Mouse (Mus musculus): ENCODE data around the gene Mapk14. TPM values are rescaled to one million over a fixed set of nuclear protein-coding genes. Genes with fewer than 3 reads are reported as not detected.
"Not testable (repeated sequence)": the region's sequence is repeated elsewhere in the genome, so short reads cannot be mapped to it uniquely, and the experiment has no call there.

The Mapk14 gene
- polyA plus RNA-seq, 1 experiment from 2014 or later: 23.6 TPM

GRCm38 (mm10) chr17:28717535-28717934 is 26.4 kb downstream of the Mapk14 start:
- 65% methylated on average over 3 of the region's 3 CpGs for WGBS
- H3K9me3 ChIP-seq (ENCODE audit: control insufficient read depth): no peaks in the 10 kb centered on the region
- no peak for ATAC-seq
- H3K4me2 ChIP-seq (replicated peaks; ENCODE audit: low read depth): no peak overlapping the region
- no peaks in the 10 kb centered on the region for H3K4me1 ChIP-seq (replicated peaks; ENCODE audit: control insufficient read depth, insufficient read depth, low read length)
- no peak overlapping the region for H3K9ac ChIP-seq (ENCODE audit: low read depth, low read length)
- no peak overlapping the region for H3K4me3 ChIP-seq (ENCODE audit: low read depth, low read length)
- no peaks in the 10 kb centered on the region for H3K27me3 ChIP-seq (replicated peaks; ENCODE audit: control insufficient read depth, insufficient read depth, low read length)
- no peak overlapping the region for H3K27ac ChIP-seq (ENCODE audit: low read depth, low read length)
- H3K36me3 ChIP-seq (ENCODE audit: control insufficient read depth, insufficient read depth): peaks cover 75% of the 10 kb centered on the region
- TF ChIP-seq CTCF (IDR thresholded peaks at IDR 0.05; ENCODE audit: low read depth): no peak

DNA sequence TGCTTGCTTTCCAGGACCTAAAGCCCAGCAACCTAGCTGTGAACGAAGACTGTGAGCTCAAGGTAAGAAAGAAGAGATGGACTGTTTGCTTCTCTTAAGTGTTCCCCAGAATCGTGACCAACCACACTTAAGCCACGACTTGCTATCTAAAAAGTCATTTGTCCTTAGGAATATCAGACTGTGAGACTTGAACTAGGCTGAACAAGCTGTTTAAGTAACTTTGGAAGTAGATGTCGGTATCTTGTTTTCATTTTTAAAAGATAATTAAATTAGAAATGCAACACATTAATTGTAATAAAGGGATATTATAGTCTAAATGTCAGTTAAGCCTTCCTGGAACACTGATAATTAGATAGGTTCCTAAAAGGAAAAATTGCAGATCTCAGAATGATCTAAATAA is 34.7 kb downstream of the Mapk14 start, which contains the start of gene AC170998.1:
Gene AC170998.1, plus strand, starts transcription at position 301 of the 400 bp plus-strand sequence.
- WGBS: 92% methylated on average over 4 of the region's 4 CpGs
- H3K27me3 ChIP-seq (replicated peaks; ENCODE audit: control insufficient read depth, insufficient read depth, low read length): no peaks in the 10 kb centered on the region
- H3K27ac ChIP-seq (ENCODE audit: low read depth, low read length): no peak within 1 kb of the TSS
- H3K36me3 ChIP-seq (ENCODE audit: control insufficient read depth, insufficient read depth): peaks cover 77% of the 10 kb centered on the region
- H3K9me3 ChIP-seq (ENCODE audit: control insufficient read depth): no peaks in the 10 kb centered on the region
- no peaks in the 10 kb centered on the region for H3K4me1 ChIP-seq (replicated peaks; ENCODE audit: control insufficient read depth, insufficient read depth, low read length)
- TF ChIP-seq CTCF (IDR thresholded peaks at IDR 0.05; ENCODE audit: low read depth): no peak
- H3K9ac ChIP-seq (ENCODE audit: low read depth, low read length): no peak within 1 kb of the TSS
- H3K4me3 ChIP-seq (ENCODE audit: low read depth, low read length): no peak within 1 kb of the TSS
- H3K4me2 ChIP-seq (replicated peaks; ENCODE audit: low read depth): no peak within 1 kb of the TSS
- no peak for ATAC-seq

DNA sequence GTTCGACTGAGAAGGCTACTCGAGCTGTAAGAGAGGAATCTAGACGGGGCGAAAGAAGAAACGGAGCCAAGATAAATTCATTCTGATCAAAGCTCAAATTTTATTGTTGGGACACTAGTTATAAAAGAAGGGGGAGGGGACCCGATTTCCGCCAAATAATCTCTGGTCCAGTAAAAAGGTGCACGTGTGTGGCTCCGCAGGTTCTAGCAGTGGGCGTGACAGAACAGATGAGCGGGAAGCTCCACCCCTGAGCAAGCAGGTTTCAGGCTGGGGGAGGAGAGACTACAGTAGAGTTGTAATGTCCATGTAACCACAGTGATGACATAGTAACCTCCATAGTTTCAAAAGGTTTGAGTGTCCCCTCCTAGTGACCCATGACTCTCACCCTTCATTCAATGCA is 36.4 kb downstream of the Mapk14 start:
- H3K9me3 ChIP-seq (ENCODE audit: control insufficient read depth); H3K27ac ChIP-seq (ENCODE audit: low read depth, low read length); H3K4me3 ChIP-seq (ENCODE audit: low read depth, low read length); H3K4me1 ChIP-seq (replicated peaks; ENCODE audit: control insufficient read depth, insufficient read depth, low read length); H3K27me3 ChIP-seq (replicated peaks; ENCODE audit: control insufficient read depth, insufficient read depth, low read length); ATAC-seq; H3K9ac ChIP-seq (ENCODE audit: low read depth, low read length); H3K4me2 ChIP-seq (replicated peaks; ENCODE audit: low read depth): not testable (repeated sequence)
- peaks cover 77% of the 10 kb centered on the region for H3K36me3 ChIP-seq (ENCODE audit: control insufficient read depth, insufficient read depth)
- 57% methylated on average over 11 of the region's 11 CpGs for WGBS

DNA sequence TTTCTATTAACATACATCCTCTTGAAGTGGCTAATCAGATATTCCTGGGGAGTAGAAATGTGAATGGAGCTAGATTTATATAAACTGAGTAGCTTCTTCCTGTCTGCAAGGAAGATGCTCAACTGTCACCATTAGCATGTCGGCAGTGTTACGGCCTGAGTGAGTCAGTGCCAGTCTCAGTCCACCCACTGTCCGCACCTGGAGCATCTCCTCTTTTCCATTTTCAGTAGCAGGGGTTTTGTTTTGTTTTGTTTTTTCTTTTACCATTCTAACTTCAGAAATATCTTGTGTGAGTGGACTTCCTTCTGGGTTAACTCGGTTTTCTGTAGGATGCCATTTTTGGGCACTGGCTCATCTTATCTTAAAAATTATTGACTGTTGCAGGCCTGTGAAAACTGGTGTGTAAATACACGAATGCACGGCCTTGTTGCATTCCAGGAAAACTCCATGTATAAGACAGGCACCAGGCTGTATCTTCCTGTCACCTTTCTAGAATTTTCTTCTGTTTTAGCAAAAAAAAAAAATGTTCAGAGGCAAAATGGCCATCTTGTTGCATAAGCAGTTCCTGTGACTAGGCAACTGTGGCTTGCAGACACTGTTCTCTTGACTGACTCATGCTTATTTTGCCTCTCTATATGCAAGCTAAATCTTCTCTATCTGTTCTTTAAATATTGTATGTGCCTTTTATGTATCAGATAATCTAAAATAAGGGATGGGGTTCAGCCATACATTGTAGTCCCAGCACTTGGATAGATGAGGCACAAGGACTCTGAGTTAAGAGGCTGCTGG is 44.4 kb downstream of the Mapk14 start:
- TF ChIP-seq CTCF (IDR thresholded peaks at IDR 0.05; ENCODE audit: low read depth): no peak
- peaks cover 62% of the 10 kb centered on the region for H3K36me3 ChIP-seq (ENCODE audit: control insufficient read depth, insufficient read depth)
- 80% methylated on average over 6 of the region's 6 CpGs for WGBS
- no peak overlapping the region for H3K4me2 ChIP-seq (replicated peaks; ENCODE audit: low read depth)
- no peaks in the 10 kb centered on the region for H3K27me3 ChIP-seq (replicated peaks; ENCODE audit: control insufficient read depth, insufficient read depth, low read length)
- ATAC-seq: no peak
- no peaks in the 10 kb centered on the region for H3K9me3 ChIP-seq (ENCODE audit: control insufficient read depth)
- no peak overlapping the region for H3K27ac ChIP-seq (ENCODE audit: low read depth, low read length)
- no peak overlapping the region for H3K9ac ChIP-seq (ENCODE audit: low read depth, low read length)
- no peak overlapping the region for H3K4me3 ChIP-seq (ENCODE audit: low read depth, low read length)
- no peaks in the 10 kb centered on the region for H3K4me1 ChIP-seq (replicated peaks; ENCODE audit: control insufficient read depth, insufficient read depth, low read length)

DNA sequence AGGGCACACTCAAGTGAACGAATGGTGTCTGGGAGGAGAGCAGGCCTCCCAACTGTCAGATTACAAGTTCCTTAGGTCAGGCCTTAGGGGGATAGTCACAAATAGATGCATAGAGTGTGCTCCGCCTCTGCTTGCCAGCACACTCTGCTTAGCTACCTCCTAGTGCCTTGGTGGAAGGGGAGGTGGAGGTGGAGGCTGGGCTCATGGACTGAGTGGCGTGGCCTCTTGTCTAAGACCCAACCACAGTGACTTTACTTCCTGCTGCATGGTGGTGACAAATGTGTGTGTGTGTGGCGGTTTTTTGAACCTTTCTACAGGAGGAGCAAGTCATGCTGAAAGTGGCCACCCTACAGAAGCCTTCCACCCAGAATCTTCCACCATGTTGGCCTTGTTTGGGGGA is 45.4 kb downstream of the Mapk14 start:
- ATAC-seq: no peak
- peaks cover 61% of the 10 kb centered on the region for H3K36me3 ChIP-seq (ENCODE audit: control insufficient read depth, insufficient read depth)
- 75% methylated on average over 4 of the region's 4 CpGs for WGBS
- TF ChIP-seq CTCF (IDR thresholded peaks at IDR 0.05; ENCODE audit: low read depth): no peak
- H3K27ac ChIP-seq (ENCODE audit: low read depth, low read length): no peak overlapping the region
- H3K4me1 ChIP-seq (replicated peaks; ENCODE audit: control insufficient read depth, insufficient read depth, low read length): no peaks in the 10 kb centered on the region
- no peak overlapping the region for H3K4me2 ChIP-seq (replicated peaks; ENCODE audit: low read depth)
- no peaks in the 10 kb centered on the region for H3K9me3 ChIP-seq (ENCODE audit: control insufficient read depth)
- no peak overlapping the region for H3K4me3 ChIP-seq (ENCODE audit: low read depth, low read length)
- H3K27me3 ChIP-seq (replicated peaks; ENCODE audit: control insufficient read depth, insufficient read depth, low read length): no peaks in the 10 kb centered on the region
- no peak overlapping the region for H3K9ac ChIP-seq (ENCODE audit: low read depth, low read length)

- ATAC-seq: no peak
- peaks cover 62% of the 10 kb centered on the region for H3K36me3 ChIP-seq (ENCODE audit: control insufficient read depth, insufficient read depth)
- H3K27me3 ChIP-seq (replicated peaks; ENCODE audit: control insufficient read depth, insufficient read depth, low read length): no peaks in the 10 kb centered on the region
- no peaks in the 10 kb centered on the region for H3K4me1 ChIP-seq (replicated peaks; ENCODE audit: control insufficient read depth, insufficient read depth, low read length)
- no peak overlapping the region for H3K4me2 ChIP-seq (replicated peaks; ENCODE audit: low read depth)
- no peak overlapping the region for H3K9ac ChIP-seq (ENCODE audit: low read depth, low read length)
- 81% methylated on average over 4 of the region's 4 CpGs for WGBS
- H3K4me3 ChIP-seq (ENCODE audit: low read depth, low read length): no peak overlapping the region
- no peaks in the 10 kb centered on the region for H3K9me3 ChIP-seq (ENCODE audit: control insufficient read depth)
- TF ChIP-seq CTCF (IDR thresholded peaks at IDR 0.05; ENCODE audit: low read depth): no peak
- H3K27ac ChIP-seq (ENCODE audit: low read depth, low read length): no peak overlapping the region
Measured at GRCm38 (mm10) chr17:28737973-28738372, 46.8 kb downstream of the Mapk14 start.
